Mouse (Mus musculus): ENCODE results near the gene Spic. TPM values are rescaled to one million over a fixed set of nuclear protein-coding genes. Genes with fewer than 3 reads are reported as not detected.

Gene Spic
- 4.2 TPM for total RNA-seq (2023)

GRCm38 (mm10) chr10:88684925-88685324 lies at the start of gene Spic:
Gene Spic (minus strand): TSS chr10:88685015.

GRCm38 (mm10) chr10:88730571-88731495 lies 46.0 kb upstream of the Spic start, which contains the start of gene Arl1:
Gene Arl1 (plus strand): TSS chr10:88730858.

Other genes with a start within 250 kb of the Spic start
- not detected for gene Sycp3, start 225.4 kb downstream of the Spic start, total RNA-seq (2023)
- gene Chpt1, start 180.9 kb downstream of the Spic start, total RNA-seq (2023): 4.5 TPM
- gene Mybpc1, start 79.9 kb downstream of the Spic start, total RNA-seq (2023): 0.58 TPM
- gene Arl1, start 45.8 kb upstream of the Spic start, total RNA-seq (2023): 32.2 TPM
- gene Utp20, start 141.8 kb upstream of the Spic start, total RNA-seq (2023): 52.7 TPM
- gene Slc5a8, start 201.0 kb upstream of the Spic start, total RNA-seq (2023): not detected

All from CD8-positive naive resting alpha-beta T cell, adult 57 days (primary cell).